Mouse (Mus musculus) limb, embryonic 15.5 days (tissue): ENCODE data around the gene Tmprss2. TPM values are rescaled to one million over a fixed set of nuclear protein-coding genes. Genes with fewer than 3 reads are reported as not detected.
"Not testable (repeated sequence)": the region's sequence is repeated elsewhere in the genome, so short reads cannot be mapped to it uniquely, and the experiment has no call there.

Experiments
- ATAC-seq: fragments of 200-750 bp; cut with Nextera tagmentation; 2 replicates; pipeline ENCODE4 v1.8.0; 2017; ENCODE audit warnings: low read depth, moderate TSS enrichment; ENCODE audit not compliant: insufficient number of reproducible peaks, low FRiP score, low TSS enrichment
- H3K27ac ChIP-seq: fragments of 300-500 bp; sonication (generic); 2 replicates; pipeline ENCODE4 v1.5.1; 2015; ENCODE audit warnings: moderate library complexity, mild to moderate bottlenecking, inconsistent platforms
- H3K27me3 ChIP-seq: fragments of 300-500 bp; sonication (generic); 2 replicates; pipeline ENCODE4 v1.6.1; 2015; ENCODE audit warnings: inconsistent platforms
- H3K36me3 ChIP-seq: fragments of 300-500 bp; sonication (generic); 2 replicates; pipeline ENCODE4 v1.6.1; 2015; ENCODE audit warnings: inconsistent platforms
- H3K4me1 ChIP-seq: fragments of 300-500 bp; sonication (generic); 2 replicates; pipeline ENCODE4 v1.6.1; 2015; ENCODE audit warnings: inconsistent platforms
- H3K4me2 ChIP-seq: fragments of 300-500 bp; sonication (generic); 2 replicates; pipeline ENCODE4 v1.6.1; 2015; ENCODE audit warnings: mild to moderate bottlenecking, inconsistent platforms
- H3K4me3 ChIP-seq: fragments of 300-500 bp; sonication (generic); 2 replicates; pipeline ENCODE4 v1.5.1; 2015; ENCODE audit warnings: mild to moderate bottlenecking, inconsistent platforms
- H3K9ac ChIP-seq: fragments of 300-500 bp; sonication (generic); 2 replicates; pipeline ENCODE4 v1.6.1; 2015; ENCODE audit warnings: inconsistent platforms
- H3K9me3 ChIP-seq: fragments of 300-500 bp; sonication (generic); 2 replicates; pipeline ENCODE4 v1.6.1; 2016; ENCODE audit warnings: inconsistent platforms
- WGBS: fragments of 180-500 bp; shearing (Covaris S2); methylation state at CpG from one replicate; pipeline ENCODE4 v1.1.7; 2015; 5-methylcytosine and 5-hydroxymethylcytosine counted together
- polyA plus RNA-seq: library from polyadenylated mRNA; unstranded; fragments of >200 nt; fragmentation: Nextera tagmentation; extraction: Ambion mirVana; gene quantifications from 2 replicates; pipeline ENCODE4 v1.2.1, GENCODE M21; 2015

Tmprss2 gene
- polyA plus RNA-seq, 1 experiment from 2014 or later: 0.97 TPM

- Histone ChIP-seq H3K27ac (no peak overlapping the region), H3K36me3 (no peaks in the 10 kb centered on the region), H3K4me3 (peak overlapping the region; percentile 38), H3K4me2 (peak overlapping the region; percentile 75), H3K4me1 (peaks cover 15% of the 10 kb centered on the region), H3K9me3 (no peaks in the 10 kb centered on the region), H3K27me3 (peaks cover 42% of the 10 kb centered on the region), H3K9ac (peak overlapping the region; percentile 20; the same call in 1 of the 2 replicates)
- 4% methylated on average over 20 of the region's 20 CpGs for WGBS
- ATAC-seq: no peak
These were observed 749 bp downstream of the Tmprss2 start for GRCm38 (mm10) chr16:97610246-97610645.

GRCm38 (mm10) chr16:97609676-97610075 is 1.3 kb downstream of the Tmprss2 start:
- H3K4me1 ChIP-seq: peaks cover 15% of the 10 kb centered on the region
- 75% methylated on average over 2 of the region's 2 CpGs for WGBS
- peaks cover 42% of the 10 kb centered on the region for H3K27me3 ChIP-seq
- H3K9ac ChIP-seq: no peak overlapping the region
- H3K36me3 ChIP-seq: no peaks in the 10 kb centered on the region
- H3K9me3 ChIP-seq: no peaks in the 10 kb centered on the region
- H3K4me2 ChIP-seq: no peak overlapping the region
- H3K27ac ChIP-seq: no peak overlapping the region
- no peak for ATAC-seq
- no peak overlapping the region for H3K4me3 ChIP-seq

GRCm38 (mm10) chr16:97607956-97608355 is 3.0 kb downstream of the Tmprss2 start:
- no peak overlapping the region for H3K27ac ChIP-seq
- peaks cover 42% of the 10 kb centered on the region for H3K27me3 ChIP-seq
- H3K9ac ChIP-seq: no peak overlapping the region
- no peak overlapping the region for H3K4me2 ChIP-seq
- peaks cover 15% of the 10 kb centered on the region for H3K4me1 ChIP-seq
- no peak overlapping the region for H3K4me3 ChIP-seq
- no peaks in the 10 kb centered on the region for H3K9me3 ChIP-seq
- no peaks in the 10 kb centered on the region for H3K36me3 ChIP-seq
- 100% methylated on average over 1 of the region's 1 CpGs for WGBS
- ATAC-seq: no peak

GRCm38 (mm10) chr16:97606829-97607228 is 4.2 kb downstream of the Tmprss2 start:
- no peaks in the 10 kb centered on the region for H3K9me3 ChIP-seq

GRCm38 (mm10) chr16:97605957-97606721 is 4.9 kb downstream of the Tmprss2 start:
- ATAC-seq: no peak
- Histone ChIP-seq H3K9ac (no peak overlapping the region), H3K4me2 (no peak overlapping the region), H3K36me3 (no peaks in the 10 kb centered on the region), H3K27me3 (peaks cover 30% of the 10 kb centered on the region), H3K9me3 (no peaks in the 10 kb centered on the region), H3K4me3 (no peak overlapping the region), H3K4me1 (peaks cover 14% of the 10 kb centered on the region), H3K27ac (no peak overlapping the region)
- 84% methylated on average over 9 of the region's 9 CpGs for WGBS

More at GRCm38 (mm10) chr16:97606829-97607228, 4.2 kb downstream of the Tmprss2 start:
- Histone ChIP-seq H3K27me3 (peaks cover 36% of the 10 kb centered on the region), H3K27ac (no peak overlapping the region), H3K4me1 (peaks cover 17% of the 10 kb centered on the region), H3K4me3 (no peak overlapping the region), H3K9ac (no peak overlapping the region), H3K4me2 (no peak overlapping the region), H3K36me3 (no peaks in the 10 kb centered on the region)
- no peak for ATAC-seq
- WGBS: 81% methylated on average over 2 of the region's 2 CpGs

- no peaks in the 10 kb centered on the region for H3K9me3 ChIP-seq
- WGBS: 34% methylated on average over 1 of the region's 1 CpGs
- H3K4me1 ChIP-seq: peaks cover 3% of the 10 kb centered on the region; the same call in 1 of the 2 replicates
- no peaks in the 10 kb centered on the region for H3K27me3 ChIP-seq
- no peaks in the 10 kb centered on the region for H3K36me3 ChIP-seq
- H3K27ac ChIP-seq: no peak overlapping the region
- H3K9ac ChIP-seq: no peak overlapping the region
- H3K4me3 ChIP-seq: no peak overlapping the region
- ATAC-seq: no peak
- H3K4me2 ChIP-seq: no peak overlapping the region
These were observed 8.7 kb downstream of the Tmprss2 start for GRCm38 (mm10) chr16:97602256-97602655.

GRCm38 (mm10) chr16:97600591-97600990 is 10.4 kb downstream of the Tmprss2 start:
- no peak overlapping the region for H3K9ac ChIP-seq
- H3K9me3 ChIP-seq: no peaks in the 10 kb centered on the region
- H3K4me3 ChIP-seq: no peak overlapping the region
- no peaks in the 10 kb centered on the region for H3K36me3 ChIP-seq
- no peaks in the 10 kb centered on the region for H3K27me3 ChIP-seq
- ATAC-seq: no peak
- H3K4me1 ChIP-seq: peaks cover 3% of the 10 kb centered on the region; the same call in 1 of the 2 replicates
- no peak overlapping the region for H3K27ac ChIP-seq
- no peak overlapping the region for H3K4me2 ChIP-seq
- whole genome bisulfite sequencing: 66% methylated on average over 2 of the region's 2 CpGs

- no peak overlapping the region for H3K27ac ChIP-seq
- no peak overlapping the region for H3K9ac ChIP-seq
- H3K4me2 ChIP-seq: no peak overlapping the region
- no peak overlapping the region for H3K4me3 ChIP-seq
- ATAC-seq: no peak
- no peaks in the 10 kb centered on the region for H3K9me3 ChIP-seq
- no peaks in the 10 kb centered on the region for H3K27me3 ChIP-seq
- no peaks in the 10 kb centered on the region for H3K36me3 ChIP-seq
- WGBS: 65% methylated on average over 2 of the region's 2 CpGs
- H3K4me1 ChIP-seq: peaks cover 3% of the 10 kb centered on the region; the same call in 1 of the 2 replicates
These were observed 12.9 kb downstream of the Tmprss2 start for GRCm38 (mm10) chr16:97598046-97598445.

- Histone ChIP-seq H3K27ac (no peak overlapping the region), H3K9ac (no peak overlapping the region), H3K4me2 (no peak overlapping the region), H3K36me3 (no peaks in the 10 kb centered on the region), H3K4me3 (no peak overlapping the region), H3K9me3 (no peaks in the 10 kb centered on the region), H3K4me1 (no peaks in the 10 kb centered on the region), H3K27me3 (no peaks in the 10 kb centered on the region)
- WGBS: 61% methylated on average over 4 of the region's 4 CpGs
- no peak for ATAC-seq
These were observed 17.0 kb downstream of the Tmprss2 start for GRCm38 (mm10) chr16:97593816-97594509.

- H3K4me1 ChIP-seq: no peaks in the 10 kb centered on the region
- no peak for ATAC-seq
- WGBS: 11% methylated on average over 1 of the region's 1 CpGs
These were observed 17.9 kb downstream of the Tmprss2 start for GRCm38 (mm10) chr16:97593057-97593456.

GRCm38 (mm10) chr16:97591512-97591911 is 19.5 kb downstream of the Tmprss2 start:
- H3K27me3 ChIP-seq: no peaks in the 10 kb centered on the region
- 83% methylated on average over 2 of the region's 2 CpGs for WGBS

More at GRCm38 (mm10) chr16:97593057-97593456, 17.9 kb downstream of the Tmprss2 start:
- Histone ChIP-seq H3K9me3 (no peaks in the 10 kb centered on the region), H3K27ac (no peak overlapping the region), H3K4me2 (no peak overlapping the region), H3K36me3 (no peaks in the 10 kb centered on the region), H3K27me3 (no peaks in the 10 kb centered on the region), H3K9ac (no peak overlapping the region), H3K4me3 (no peak overlapping the region)

GRCm38 (mm10) chr16:97582876-97583275 is 28.1 kb downstream of the Tmprss2 start:
- 76% methylated on average over 1 of the region's 1 CpGs for WGBS
- ATAC-seq, H3K27ac ChIP-seq: not testable (repeated sequence)

More at GRCm38 (mm10) chr16:97591512-97591911, 19.5 kb downstream of the Tmprss2 start:
- Histone ChIP-seq H3K27ac (no peak overlapping the region), H3K4me1 (no peaks in the 10 kb centered on the region), H3K4me2 (no peak overlapping the region), H3K4me3 (no peak overlapping the region), H3K9me3 (no peaks in the 10 kb centered on the region), H3K9ac (no peak overlapping the region), H3K36me3 (no peaks in the 10 kb centered on the region)
- no peak for ATAC-seq

More at GRCm38 (mm10) chr16:97582876-97583275, 28.1 kb downstream of the Tmprss2 start:
- not testable (repeated sequence) for H3K9me3 ChIP-seq, H3K36me3 ChIP-seq, H3K9ac ChIP-seq, H3K4me1 ChIP-seq, H3K4me2 ChIP-seq, H3K27me3 ChIP-seq, H3K4me3 ChIP-seq
